Mouse (Mus musculus) liver, embryonic 11.5 days (tissue): Measurements from ENCODE around the gene Ndufs5. TPM values are rescaled to one million over a fixed set of nuclear protein-coding genes. Genes with fewer than 3 reads are reported as not detected.
A peak's percentile ranks its signal among the peaks of the same experiment; 100 is the strongest.

Experiments used
- ATAC-seq: fragments of 200-750 bp; cut with Nextera tagmentation; replicated peaks from 2 replicates; pipeline ENCODE4 v1.8.0; 2017; ENCODE audit warnings: moderate number of reproducible peaks, mild to moderate bottlenecking, moderate TSS enrichment, moderate library complexity; ENCODE audit not compliant: low FRiP score
- DNase-seq: peaks from one replicate; pipeline ENCODE4 v3.0.0-alpha.2; 2017; ENCODE audit warnings: low spot score
- H3K27ac ChIP-seq: fragments of 300-500 bp; sonication (generic); 2 replicates; pipeline ENCODE4 v1.5.1; 2014; ENCODE audit warnings: mild to moderate bottlenecking, low read depth, low read length, control low read depth
- H3K27me3 ChIP-seq: fragments of 300-500 bp; sonication (generic); replicated peaks from 2 replicates; pipeline ENCODE4 v1.6.1; 2014; ENCODE audit warnings: low read length, mixed read lengths; ENCODE audit not compliant: control insufficient read depth, insufficient read depth
- H3K36me3 ChIP-seq: fragments of 300-500 bp; sonication (generic); 2 replicates; pipeline ENCODE4 v1.6.1; 2014; ENCODE audit warnings: mild to moderate bottlenecking, low read length, moderate library complexity, mixed read lengths; ENCODE audit not compliant: control insufficient read depth, insufficient read depth
- H3K4me1 ChIP-seq: fragments of 300-500 bp; sonication (generic); replicated peaks from 2 replicates; pipeline ENCODE4 v1.6.1; 2014; ENCODE audit warnings: low read length, mixed read lengths; ENCODE audit not compliant: control insufficient read depth, insufficient read depth
- H3K4me2 ChIP-seq: fragments of 300-500 bp; sonication (generic); 2 replicates; pipeline ENCODE4 v1.6.1; 2014; ENCODE audit warnings: mild to moderate bottlenecking, control low read depth, moderate library complexity
- H3K4me3 ChIP-seq: fragments of 300-500 bp; sonication (generic); 2 replicates; pipeline ENCODE4 v1.5.1; 2014; ENCODE audit warnings: low read depth, low read length, control low read depth
- H3K9ac ChIP-seq: fragments of 300-500 bp; sonication (generic); 2 replicates; pipeline ENCODE4 v1.6.1; 2014; ENCODE audit warnings: low read depth, low read length, control low read depth
- H3K9me3 ChIP-seq: fragments of 300-500 bp; sonication (generic); 2 replicates; pipeline ENCODE4 v1.6.1; 2016; ENCODE audit warnings: low read length, inconsistent platforms, mixed read lengths; ENCODE audit not compliant: control insufficient read depth
- WGBS: fragments of 180-500 bp; shearing (Covaris S2); extraction: QIAGEN DNeasy Blood & Tissue Kit; methylation state at CpG from one replicate; pipeline ENCODE4 v1.1.7; 2014; 5-methylcytosine and 5-hydroxymethylcytosine counted together
- polyA plus RNA-seq: library from polyadenylated mRNA; unstranded; fragments of >200 nt; fragmentation: Nextera tagmentation; extraction: Ambion mirVana; gene quantifications from 2 replicates; pipeline ENCODE4 v1.2.1, GENCODE M21; 2014

Gene Ndufs5
- polyA plus RNA-seq, 1 experiment from 2014 or later, result 323 TPM

- DNase-seq, result no peak
- no peak for ATAC-seq
- H3K4me3 ChIP-seq, result no peak within 1 kb of the TSS
- peaks cover 12% of the 10 kb centered on the region; the same call in 1 of the 2 replicates for H3K4me1 ChIP-seq
- peaks cover 31% of the 10 kb centered on the region for H3K27me3 ChIP-seq
- WGBS, result 66% methylated on average over 3 of the region's 3 CpGs
- no peaks in the 10 kb centered on the region for H3K9me3 ChIP-seq
- no peak within 1 kb of the TSS for H3K9ac ChIP-seq
- H3K27ac ChIP-seq, result no peak within 1 kb of the TSS
- no peak within 1 kb of the TSS for H3K4me2 ChIP-seq
- H3K36me3 ChIP-seq, result no peaks in the 10 kb centered on the region
Observed at GRCm38 (mm10) chr4:123684260-123684659, 33.7 kb downstream of the Ndufs5 start, which contains the start of gene Macf1. Gene Macf1 (minus strand): TSS chr4:123684360.

DNA sequence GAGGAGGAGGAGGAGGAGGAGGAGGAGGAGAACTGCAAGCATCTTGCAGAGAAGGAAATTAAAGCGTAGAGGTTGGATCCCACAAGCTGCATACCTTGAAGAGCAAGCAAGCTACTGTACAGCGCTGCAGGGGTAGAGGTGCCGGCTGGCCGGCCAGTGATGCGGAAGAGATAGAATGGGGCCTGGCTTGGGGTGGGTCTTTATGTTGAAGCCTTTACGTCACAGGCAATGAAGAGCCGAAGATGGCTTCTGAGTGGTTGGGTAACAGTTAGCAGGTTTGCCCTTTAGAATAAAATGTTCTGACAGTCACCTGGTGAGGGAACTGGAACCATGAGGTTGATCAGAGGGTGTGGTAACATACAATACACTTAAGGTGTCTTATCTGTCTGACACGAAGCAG is 35.7 kb downstream of the Ndufs5 start:
- H3K4me3 ChIP-seq, result no peak overlapping the region
- no peak overlapping the region for H3K4me2 ChIP-seq
- H3K27ac ChIP-seq, result no peak overlapping the region
- DNase-seq, result no peak
- no peaks in the 10 kb centered on the region for H3K9me3 ChIP-seq
- no peak overlapping the region for H3K9ac ChIP-seq
- peaks cover 9% of the 10 kb centered on the region; the same call in 1 of the 2 replicates for H3K4me1 ChIP-seq
- ATAC-seq, result no peak
- WGBS, result 83% methylated on average over 8 of the region's 8 CpGs
- H3K36me3 ChIP-seq, result no peaks in the 10 kb centered on the region
- H3K27me3 ChIP-seq, result peaks cover 28% of the 10 kb centered on the region

GRCm38 (mm10) chr4:123680962-123681361 is 37.0 kb downstream of the Ndufs5 start:
- WGBS, result 42% methylated on average over 7 of the region's 7 CpGs
- no peak overlapping the region for H3K27ac ChIP-seq
- peaks cover 15% of the 10 kb centered on the region for H3K27me3 ChIP-seq
- H3K9me3 ChIP-seq, result no peaks in the 10 kb centered on the region
- no peak overlapping the region for H3K4me2 ChIP-seq
- no peak overlapping the region for H3K4me3 ChIP-seq
- no peak for ATAC-seq
- no peaks in the 10 kb centered on the region for H3K36me3 ChIP-seq
- H3K4me1 ChIP-seq, result peaks cover 2% of the 10 kb centered on the region; the same call in 1 of the 2 replicates
- no peak for DNase-seq
- H3K9ac ChIP-seq, result no peak overlapping the region

DNA sequence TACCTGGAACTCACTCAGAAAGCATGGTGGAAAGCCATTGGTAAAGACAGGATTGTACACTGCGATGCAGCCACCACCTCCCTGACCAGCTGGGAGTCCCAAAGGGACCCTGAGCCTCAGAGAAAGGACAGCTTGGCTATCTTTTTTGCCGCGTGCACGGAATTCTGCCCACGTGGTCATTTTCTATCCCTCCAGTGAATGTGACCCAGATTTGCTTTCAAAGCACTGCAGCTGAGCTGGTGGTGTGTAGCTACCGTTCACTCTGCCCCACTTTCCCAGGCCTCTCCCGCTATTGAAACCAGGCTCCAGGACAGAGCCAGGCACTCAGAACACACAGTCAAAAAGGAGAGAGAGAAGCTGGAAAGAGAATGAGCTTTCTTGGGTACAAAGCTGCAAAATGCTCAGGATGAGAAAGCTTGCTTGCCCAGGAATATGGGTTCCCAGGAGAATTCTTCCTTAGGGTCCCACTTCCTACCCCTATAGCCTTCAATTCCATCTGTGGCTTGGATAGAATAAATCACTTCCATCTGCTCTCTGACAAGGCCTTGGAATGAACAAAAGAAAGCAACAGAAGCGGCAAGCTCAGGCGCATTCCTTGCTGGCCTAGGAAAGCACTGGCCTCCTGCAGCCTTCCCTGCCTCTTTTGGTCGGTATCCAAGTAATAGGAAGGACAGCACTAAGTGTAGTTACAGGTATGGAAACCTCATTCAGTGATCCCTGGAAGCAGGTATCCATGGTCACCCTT is 40.8 kb downstream of the Ndufs5 start:
- no peaks in the 10 kb centered on the region for H3K36me3 ChIP-seq
- no peak overlapping the region for H3K4me2 ChIP-seq
- no peak overlapping the region for H3K4me3 ChIP-seq
- ATAC-seq (no peak), DNase-seq (no peak)
- H3K4me1 ChIP-seq, result no peaks in the 10 kb centered on the region
- no peak overlapping the region for H3K9ac ChIP-seq
- H3K27ac ChIP-seq, result no peak overlapping the region
- WGBS, result 74% methylated on average over 10 of the region's 10 CpGs
- no peaks in the 10 kb centered on the region for H3K9me3 ChIP-seq
- H3K27me3 ChIP-seq, result no peaks in the 10 kb centered on the region; the same call in 1 of the 2 replicates

DNA sequence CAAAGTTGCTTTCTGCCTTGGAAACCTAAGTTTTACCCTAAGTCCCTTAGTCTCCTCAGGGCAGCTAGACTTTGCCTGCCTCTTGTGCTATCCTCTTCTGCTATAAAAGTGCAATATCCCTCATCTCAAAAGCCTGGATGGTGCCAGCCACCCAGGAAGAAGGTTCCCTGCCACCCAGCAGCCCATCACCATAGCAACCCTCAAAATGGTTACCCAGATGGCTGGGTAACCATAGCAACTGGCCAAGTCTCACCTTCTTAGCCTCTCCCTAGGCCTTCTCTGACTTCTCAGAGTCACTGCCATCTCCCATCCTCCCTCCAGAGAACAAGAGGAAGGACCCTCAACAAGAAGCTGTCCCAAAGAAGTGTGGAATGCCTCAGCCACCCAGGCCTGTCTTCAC is 47.4 kb downstream of the Ndufs5 start:
- H3K4me1 ChIP-seq, result peaks cover 18% of the 10 kb centered on the region
- no peak overlapping the region for H3K9ac ChIP-seq
- no peaks in the 10 kb centered on the region for H3K36me3 ChIP-seq
- H3K27me3 ChIP-seq, result no peaks in the 10 kb centered on the region
- no peaks in the 10 kb centered on the region for H3K9me3 ChIP-seq
- no peak overlapping the region for H3K27ac ChIP-seq
- DNase-seq (no peak), ATAC-seq (no peak)
- H3K4me2 ChIP-seq, result no peak overlapping the region
- H3K4me3 ChIP-seq, result no peak overlapping the region

- no peak for DNase-seq
- WGBS, result 67% methylated on average over 6 of the region's 6 CpGs
- H3K4me3 ChIP-seq, result no peak overlapping the region
Observed at GRCm38 (mm10) chr4:123669696-123670095, 48.3 kb downstream of the Ndufs5 start.

DNA sequence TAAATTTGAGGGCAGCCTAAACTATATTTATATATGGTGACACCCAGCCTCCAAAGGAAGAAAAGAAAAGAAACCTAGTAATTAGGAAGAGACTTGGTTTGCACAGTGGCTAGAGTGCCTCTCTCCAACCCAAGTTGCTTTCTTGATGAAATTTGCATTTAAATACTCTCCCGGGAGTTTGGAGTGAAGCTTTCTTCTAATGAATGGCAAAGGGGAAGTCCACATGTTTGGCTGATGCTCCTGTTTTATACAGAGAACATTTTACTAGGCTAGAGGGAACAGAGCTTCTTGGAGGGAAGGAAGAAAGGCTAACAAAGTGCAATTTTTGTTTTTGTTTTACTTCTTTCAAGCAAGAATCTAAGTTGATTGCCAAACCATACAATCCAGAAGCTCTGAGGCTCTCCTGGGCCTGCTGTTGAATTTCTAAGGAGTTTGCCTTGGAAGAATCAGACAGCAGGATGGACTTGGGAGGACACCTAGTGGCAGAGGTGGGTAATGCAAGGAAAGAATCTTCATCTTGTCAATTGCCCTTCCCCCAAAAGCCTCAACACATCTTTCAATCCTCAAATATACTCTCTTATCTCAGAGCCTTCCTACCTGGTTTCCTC is 50.6 kb downstream of the Ndufs5 start:
- peak; percentile 72 for DNase-seq
- 49% methylated on average over 1 of the region's 1 CpGs for WGBS

More at GRCm38 (mm10) chr4:123669696-123670095, 48.3 kb downstream of the Ndufs5 start:
- Histone ChIP-seq H3K4me1 (peaks cover 20% of the 10 kb centered on the region), H3K9ac (no peak overlapping the region), H3K36me3 (no peaks in the 10 kb centered on the region), H3K9me3 (no peaks in the 10 kb centered on the region), H3K4me2 (no peak overlapping the region), H3K27ac (no peak overlapping the region), H3K27me3 (no peaks in the 10 kb centered on the region)
- no peak for ATAC-seq

GRCm38 (mm10) chr4:123666517-123666916 is 51.5 kb downstream of the Ndufs5 start:
- peaks cover 35% of the 10 kb centered on the region for H3K4me1 ChIP-seq
- 0 out of 2 replicates have a peak overlapping the region, but pooled peaks have one; percentile 13 for H3K27ac ChIP-seq
- no peak overlapping the region for H3K9ac ChIP-seq
- H3K9me3 ChIP-seq, result no peaks in the 10 kb centered on the region
- WGBS, result 86% methylated on average over 1 of the region's 1 CpGs
- H3K4me3 ChIP-seq, result no peak overlapping the region
- ATAC-seq (no peak), DNase-seq (no peak)
- H3K4me2 ChIP-seq, result peak overlapping the region; percentile 27
- no peaks in the 10 kb centered on the region for H3K36me3 ChIP-seq
- peaks cover 4% of the 10 kb centered on the region for H3K27me3 ChIP-seq

More for the DNA sequence above, 50.6 kb downstream of the Ndufs5 start:
- Histone ChIP-seq H3K27me3 (peaks cover 2% of the 10 kb centered on the region), H3K4me2 (no peak overlapping the region), H3K36me3 (no peaks in the 10 kb centered on the region), H3K4me1 (peaks cover 32% of the 10 kb centered on the region), H3K9me3 (no peaks in the 10 kb centered on the region), H3K9ac (no peak overlapping the region), H3K4me3 (no peak overlapping the region), H3K27ac (0 out of 2 replicates have a peak overlapping the region, but pooled peaks have one; percentile 13)
- no peak for ATAC-seq
